ENCODE assay signal across 11 mouse cellular contexts in genomic region chr13:37579775-37580174, GRCm38 (mm10).
DNase-seq lines count a peak whose midpoint lies in the region; ATAC-seq lines count a peak whose summit lies in the region.
"Had no signal": no experiment of that assay in that cellular context is flagged by ENCODE, and none has a peak within 500 bp of the region (broad histone marks: within the 10 kb centered on the region; RNA-seq: fewer than 3 reads in every experiment).

No protein-coding gene starts in this region.

- 0 out of 2 replicates have a peak overlapping the region, but pooled peaks have one; percentile 17 for H3K27ac ChIP-seq in embryonic facial prominence, embryonic 12.5 days
- H3K27ac ChIP-seq in hindbrain, embryonic 15.5 days (replicated peaks), result peak overlapping the region; percentile 56
- H3K27ac ChIP-seq: liver, embryonic 14.5 days had no signal

- H3K9me3 ChIP-seq in embryonic facial prominence, embryonic 12.5 days, result no peaks in the 10 kb centered on the region
- no peaks in the 10 kb centered on the region for H3K9me3 ChIP-seq in hindbrain, embryonic 15.5 days

- no peak overlapping the region for H3K4me2 ChIP-seq in embryonic facial prominence, embryonic 12.5 days (replicated peaks)
- no peak overlapping the region for H3K4me2 ChIP-seq in hindbrain, embryonic 15.5 days

- no peak; the same call in 1 of the 2 replicates for ATAC-seq in embryonic facial prominence, embryonic 12.5 days (ENCODE audit: insufficient number of reproducible peaks, insufficient read depth, low FRiP score, low TSS enrichment)
- ATAC-seq in hindbrain, embryonic 15.5 days (ENCODE audit: low FRiP score, low read depth), result peak; percentile 85
- ATAC-seq: intestine, embryonic 16.5 days; Patski had no signal

- H3K4me1 ChIP-seq in embryonic facial prominence, embryonic 12.5 days, result peaks cover 4% of the 10 kb centered on the region; the same call in 1 of the 2 replicates
- 0 out of 2 replicates have a peak, but pooled peaks cover 9% of the 10 kb centered on the region for H3K4me1 ChIP-seq in hindbrain, embryonic 15.5 days (replicated peaks)

- H3K4me3 ChIP-seq in embryonic facial prominence, embryonic 12.5 days, result no peak overlapping the region
- H3K4me3 ChIP-seq in hindbrain, embryonic 15.5 days, result no peak overlapping the region

- WGBS in embryonic facial prominence, embryonic 12.5 days, result 35% methylated on average over 11 of the region's 11 CpGs
- WGBS in hindbrain, embryonic 15.5 days, result 28% methylated on average over 11 of the region's 11 CpGs

- no peaks in the 10 kb centered on the region for H3K36me3 ChIP-seq in embryonic facial prominence, embryonic 12.5 days
- H3K36me3 ChIP-seq in hindbrain, embryonic 15.5 days, result no peaks in the 10 kb centered on the region

- DNase-seq in cerebellum, adult 11-12 months, result peak; percentile 31
- DNase-seq in cerebellum, adult 18-20 months, result no peak
- peak; percentile 21 for DNase-seq in neural tube, embryonic 10.5 days (ENCODE audit: extremely low spot score, low spot score)
- no peak for DNase-seq in thymus, adult 18-20 months
- no peak for DNase-seq in urinary bladder, postnatal 36 days (ENCODE audit: low spot score in 2 of 2)
- DNase-seq in gastrocnemius, adult 18-20 months (ENCODE audit: low spot score), result no peak

- H3K27me3 ChIP-seq in embryonic facial prominence, embryonic 12.5 days, result no peaks in the 10 kb centered on the region
- no peaks in the 10 kb centered on the region for H3K27me3 ChIP-seq in hindbrain, embryonic 15.5 days

- no peak overlapping the region for H3K9ac ChIP-seq in embryonic facial prominence, embryonic 12.5 days
- no peak overlapping the region for H3K9ac ChIP-seq in hindbrain, embryonic 15.5 days
- H3K9ac ChIP-seq: liver, embryonic 14.5 days had no signal

Comparison
In these comparisons a context has a peak if more than half of its experiments do, and no peak if none do; other contexts are left out.
1. DNase-seq: peak in cerebellum, adult 11-12 months (single experiment) and neural tube, embryonic 10.5 days (single experiment); none in cerebellum, adult 18-20 months (0 of 2), thymus, adult 18-20 months (0 of 2), urinary bladder, postnatal 36 days (0 of 2) and gastrocnemius, adult 18-20 months (single experiment).